In the genomic region with DNA sequence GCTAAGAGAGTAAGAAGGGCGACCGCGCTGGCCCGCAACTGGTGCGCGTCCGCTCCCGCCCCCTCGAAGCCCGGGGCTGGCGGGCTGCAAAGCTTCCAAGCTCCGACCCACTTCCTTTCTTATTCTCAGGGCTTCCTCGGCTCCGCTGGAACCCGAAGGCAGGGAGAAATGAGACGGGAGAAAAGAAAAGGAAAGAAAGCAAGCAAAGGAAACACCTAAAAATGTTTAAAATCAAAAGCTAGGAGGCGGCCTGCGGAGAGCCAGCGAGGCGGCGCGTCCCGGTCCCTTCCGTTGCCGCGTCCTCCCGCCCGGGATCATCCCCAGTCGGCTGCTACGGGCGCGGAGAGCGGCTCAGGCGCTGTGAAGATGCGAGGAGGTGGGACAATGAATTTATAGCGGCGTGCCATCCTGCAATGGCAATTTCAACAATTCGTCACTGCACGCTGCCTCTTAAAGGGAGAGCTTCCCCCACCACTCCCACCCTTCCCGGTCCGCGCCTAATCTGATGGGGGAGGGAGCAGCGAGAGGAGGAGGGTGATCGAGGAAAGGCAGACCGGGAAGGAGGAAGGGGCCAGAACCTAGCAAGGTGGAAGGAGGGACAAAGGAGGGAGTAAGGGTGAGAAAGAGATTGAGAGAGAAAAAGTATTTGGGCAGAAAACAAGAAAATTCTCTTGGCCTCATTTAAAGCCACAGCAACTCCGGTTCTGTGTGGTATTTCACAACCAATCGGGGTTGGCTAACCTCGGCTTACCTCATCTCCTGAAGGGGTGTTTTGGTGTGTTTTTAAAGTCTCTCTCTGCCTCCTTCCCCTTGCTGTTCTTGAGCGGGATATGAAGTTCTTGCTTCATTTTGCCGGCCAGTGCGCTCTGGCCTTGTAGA, we compare ENCODE assay signal across 8 mouse cellular contexts. TPM values are rescaled to one million over a fixed set of nuclear protein-coding genes. Genes with fewer than 3 reads are reported as not detected.
DNase-seq lines count a peak whose midpoint lies in the region; ATAC-seq and TF ChIP-seq lines count a peak whose summit lies in the region.

No protein-coding gene starts in this region.

- no peaks in the 10 kb centered on the region for H3K4me1 ChIP-seq in bone marrow, adult 2 months (ENCODE audit: control insufficient read depth, insufficient read depth, low read length)
- H3K4me1 ChIP-seq in forebrain, embryonic 16.5 days (replicated peaks; ENCODE audit: control insufficient read depth, insufficient read depth, low read length): peaks cover 18% of the 10 kb centered on the region

- peak overlapping the region; percentile 98 for H3K4me2 ChIP-seq in forebrain, embryonic 16.5 days (ENCODE audit: low read length)

- H3K36me3 ChIP-seq in forebrain, embryonic 16.5 days (ENCODE audit: control insufficient read depth, insufficient read depth): no peaks in the 10 kb centered on the region

- TF ChIP-seq CTCF in bone marrow, adult 2 months (IDR thresholded peaks at IDR 0.05; ENCODE audit: control insufficient read depth, insufficient read depth, low read length): no peak

- H3K4me3 ChIP-seq in bone marrow, adult 2 months (replicated peaks; ENCODE audit: control insufficient read depth, low read depth, low read length): peak overlapping the region; percentile 53
- H3K4me3 ChIP-seq in forebrain, embryonic 16.5 days (replicated peaks; ENCODE audit: low read length): peak overlapping the region; percentile 51

- H3K27me3 ChIP-seq in forebrain, embryonic 16.5 days (replicated peaks; ENCODE audit: control insufficient read depth, insufficient read depth, low read length): peaks cover 5% of the 10 kb centered on the region

- H3K9ac ChIP-seq in forebrain, embryonic 16.5 days (replicated peaks; ENCODE audit: low read depth, low read length): peak overlapping the region; percentile 67

- intact Hi-C loops in heart, postnatal 36 days (cut with DNase I): loop anchor here (5.0 kb wide), 2 partner anchors 66 to 351 kb away; no protein-coding TSS in a partner anchor

- WGBS in bone marrow, adult 2 months: 1% methylated on average over 51 of the region's 51 CpGs
- WGBS in forebrain, embryonic 16.5 days: under 1% methylated on average over 51 of the region's 51 CpGs

- no peaks in the 10 kb centered on the region for H3K9me3 ChIP-seq in forebrain, embryonic 16.5 days (ENCODE audit: control insufficient read depth, low read length)

- TF ChIP-seq POLR2A in bone marrow, adult 2 months (IDR thresholded peaks at IDR 0.05; ENCODE audit: borderline replicate concordance, control insufficient read depth, low read depth, low read length): peak; percentile 59; the same call in 1 of the 2 replicates

- ATAC-seq in forebrain, embryonic 16.5 days: peak; percentile 81

- H3K27ac ChIP-seq in bone marrow, adult 2 months (ENCODE audit: control insufficient read depth, insufficient read depth, low read depth, low read length, poor library complexity): 0 out of 2 replicates have a peak overlapping the region, but pooled peaks have one; percentile 1
- peak overlapping the region; percentile 59; the same call in 1 of the 2 replicates for H3K27ac ChIP-seq in forebrain, embryonic 16.5 days (ENCODE audit: low read length)

- DNase-seq in ES-CJ7 (ENCODE audit: low read depth, low spot score): peak; percentile 23
- DNase-seq in heart, postnatal 36 days: peak; percentile 67 to 77
- DNase-seq in layer of hippocampus, postnatal 36 days: peak; percentile 28 to 35
- DNase-seq in lung, postnatal 36 days: peak; percentile 36
- DNase-seq in right cerebral cortex, postnatal 10 days (ENCODE audit: low spot score in 2 of 2): peak; percentile 42 to 51
- no peak for DNase-seq in spleen, postnatal 14 days (ENCODE audit: low spot score in 2 of 2)

RNA-seq across cellular contexts. Expression of a gene that starts 0.7 kb away (rescaled TPM):
- 1.2 and 3.6 TPM in 2 replicates for polyA plus RNA-seq in bone marrow, adult 2 months (2011; ENCODE audit: insufficient read depth, insufficient read length, low replicate concordance, missing spikeins)
- polyA plus RNA-seq in forebrain, embryonic 16.5 days (2015; fragmentation: Nextera tagmentation; extraction: Ambion mirVana): 1.8 and 1.9 TPM in 2 replicates
- total RNA-seq in heart, postnatal 36 days (2021): 10 to 100 TPM in 1 of 2 experiments, 1 to 10 TPM in 1; 9.3 to 11.4 TPM
- under 1 TPM; 0.56 to 0.60 TPM for total RNA-seq in layer of hippocampus, postnatal 36 days (2021)

Comparison
In these comparisons a context has a peak if more than half of its experiments do, and no peak if none do; other contexts are left out.
1. DNase-seq: peak in ES-CJ7 (single experiment), heart, postnatal 36 days (2 of 2), layer of hippocampus, postnatal 36 days (2 of 2), lung, postnatal 36 days (single experiment) and right cerebral cortex, postnatal 10 days (2 of 2); none in spleen, postnatal 14 days (0 of 2).
2. RNA of a gene that starts 0.7 kb away (total RNA-seq): 9.3 to 11.4 TPM in heart, postnatal 36 days; 0.56 to 0.60 TPM in layer of hippocampus, postnatal 36 days; every median in the first group is over 4 times any median in the second.